Mouse (Mus musculus) forebrain, embryonic 16.5 days (tissue): ENCODE measurements around the gene Fbxo2. TPM values are rescaled to one million over a fixed set of nuclear protein-coding genes. Genes with fewer than 3 reads are reported as not detected.

Experiments used
- ATAC-seq: fragments of 200-750 bp; cut with Nextera tagmentation; 2 replicates; pipeline ENCODE4 v1.8.0; 2017; ENCODE audit warnings: mild to moderate bottlenecking, moderate library complexity
- H3K27ac ChIP-seq: fragments of 300-500 bp; sonication (generic); 2 replicates; pipeline ENCODE4 v1.5.1; 2014; ENCODE audit warnings: low read length, control low read depth
- H3K27me3 ChIP-seq: fragments of 300-500 bp; sonication (generic); replicated peaks from 2 replicates; pipeline ENCODE4 v1.6.1; 2014; ENCODE audit warnings: low read length; ENCODE audit not compliant: control insufficient read depth, insufficient read depth
- H3K36me3 ChIP-seq: fragments of 300-500 bp; sonication (generic); 2 replicates; pipeline ENCODE4 v1.6.1; 2014; ENCODE audit not compliant: control insufficient read depth, insufficient read depth
- H3K4me1 ChIP-seq: fragments of 300-500 bp; sonication (generic); replicated peaks from 2 replicates; pipeline ENCODE4 v1.6.1; 2014; ENCODE audit warnings: low read length; ENCODE audit not compliant: control insufficient read depth, insufficient read depth
- H3K4me2 ChIP-seq: fragments of 300-500 bp; sonication (generic); 2 replicates; pipeline ENCODE4 v1.6.1; 2014; ENCODE audit warnings: mild to moderate bottlenecking, low read length, control low read depth
- H3K4me3 ChIP-seq: fragments of 300-500 bp; sonication (generic); replicated peaks from 2 replicates; pipeline ENCODE4 v1.5.1; 2014; ENCODE audit warnings: mild to moderate bottlenecking, low read length, control low read depth
- H3K9ac ChIP-seq: fragments of 300-500 bp; sonication (generic); replicated peaks from 2 replicates; pipeline ENCODE4 v1.6.1; 2014; ENCODE audit warnings: low read depth, low read length, control low read depth
- H3K9me3 ChIP-seq: fragments of 300-500 bp; sonication (generic); 2 replicates; pipeline ENCODE4 v1.6.1; 2016; ENCODE audit warnings: low read length; ENCODE audit not compliant: control insufficient read depth
- WGBS: fragments of 180-500 bp; shearing (Covaris S2); extraction: QIAGEN DNeasy Blood & Tissue Kit; methylation state at CpG from one replicate; pipeline ENCODE4 v1.1.7; 2014; 5-methylcytosine and 5-hydroxymethylcytosine counted together
- microRNA-seq: library from miRNA; unstranded; fragments of <30 nt; microRNA quantifications from one replicate; pipeline ENCODE4, GENCODE M21; 2017
- polyA plus RNA-seq: library from polyadenylated mRNA; unstranded; fragments of >200 nt; fragmentation: Nextera tagmentation; extraction: Ambion mirVana; gene quantifications from 2 replicates; pipeline ENCODE4 v1.2.1, GENCODE M21; 2015

The Fbxo2 gene
- polyA plus RNA-seq, 1 experiment from 2014 or later, result 4.7 TPM

GRCm38 (mm10) chr4:148204873-148205232 lies 44.4 kb downstream of the Fbxo2 start:
- Histone ChIP-seq H3K27me3 (0 out of 2 replicates have a peak, but pooled peaks cover 2% of the 10 kb centered on the region), H3K9ac (no peak overlapping the region), H3K4me3 (no peak overlapping the region), H3K36me3 (no peaks in the 10 kb centered on the region), H3K4me2 (no peak overlapping the region), H3K4me1 (no peaks in the 10 kb centered on the region), H3K27ac (no peak overlapping the region), H3K9me3 (no peaks in the 10 kb centered on the region)
- no peak for ATAC-seq
- 52% methylated on average over 6 of the region's 6 CpGs for WGBS

GRCm38 (mm10) chr4:148214460-148215136 lies 54.2 kb downstream of the Fbxo2 start:
- H3K4me1 ChIP-seq, result peaks cover 23% of the 10 kb centered on the region
- H3K4me2 ChIP-seq, result no peak overlapping the region
- H3K9ac ChIP-seq, result no peak overlapping the region
- H3K4me3 ChIP-seq, result no peak overlapping the region
- H3K27ac ChIP-seq, result no peak overlapping the region
- no peak for ATAC-seq
- no peaks in the 10 kb centered on the region for H3K9me3 ChIP-seq
- 44% methylated on average over 5 of the region's 5 CpGs for WGBS
- no peaks in the 10 kb centered on the region for H3K27me3 ChIP-seq
- no peaks in the 10 kb centered on the region for H3K36me3 ChIP-seq

GRCm38 (mm10) chr4:148215264-148215900 lies 55.0 kb downstream of the Fbxo2 start:
- Histone ChIP-seq H3K27ac (peak overlapping the region; percentile 6; the same call in 1 of the 2 replicates), H3K9me3 (no peaks in the 10 kb centered on the region), H3K9ac (no peak overlapping the region), H3K4me3 (no peak overlapping the region), H3K27me3 (0 out of 2 replicates have a peak, but pooled peaks cover under 1% of the 10 kb centered on the region), H3K36me3 (no peaks in the 10 kb centered on the region), H3K4me1 (peaks cover 23% of the 10 kb centered on the region), H3K4me2 (no peak overlapping the region)
- WGBS, result 32% methylated on average over 11 of the region's 11 CpGs
- ATAC-seq, result no peak

Small RNAs within 50 kb of the gene (microRNA-seq; reads per million reads assigned to microRNA genes)
- gene Mir7022, result not detected

Other genes starting within 250 kb of the Fbxo2 start
- gene Plod1, start 223.9 kb upstream of the Fbxo2 start, polyA plus RNA-seq, result 16.3 and 18.1 TPM in 2 replicates
- gene 2510039O18Rik, start 219.7 kb upstream of the Fbxo2 start, polyA plus RNA-seq, result 10.0 and 11.2 TPM in 2 replicates
- gene Nppb, start 174.8 kb upstream of the Fbxo2 start, polyA plus RNA-seq, result not detected in 2 replicates
- gene Nppa, start 159.9 kb upstream of the Fbxo2 start, polyA plus RNA-seq, result 0.83 TPM in 1 of 2 replicates, not detected in the other
- 34.3 and 40.6 TPM in 2 replicates for gene Clcn6, start 121.8 kb upstream of the Fbxo2 start, polyA plus RNA-seq
- gene Mthfr, start 121.5 kb upstream of the Fbxo2 start, polyA plus RNA-seq, result 17.3 and 22.0 TPM in 2 replicates
- gene Agtrap, start 72.6 kb upstream of the Fbxo2 start, polyA plus RNA-seq, result 4.7 and 5.5 TPM in 2 replicates
- gene Mad2l2, start 30.2 kb upstream of the Fbxo2 start, polyA plus RNA-seq, result 127 TPM in 2 replicates
- 22.7 and 23.5 TPM in 2 replicates for gene Draxin, start 29.9 kb upstream of the Fbxo2 start, polyA plus RNA-seq
- 14.4 and 17.7 TPM in 2 replicates for gene Fbxo6, start 8.5 kb upstream of the Fbxo2 start, polyA plus RNA-seq
- 60.3 and 67.1 TPM in 2 replicates for gene Fbxo44, start 139 bp upstream of the Fbxo2 start, polyA plus RNA-seq
- gene Disp3, start 127.3 kb downstream of the Fbxo2 start, polyA plus RNA-seq, result 11.8 and 12.2 TPM in 2 replicates